Mouse (Mus musculus) MEL (cell line): ENCODE measurements around the gene Irx3. TPM values are rescaled to one million over a fixed set of nuclear protein-coding genes. Genes with fewer than 3 reads are reported as not detected.

Source experiments
- DNase-seq: peaks from one replicate; pipeline ENCODE4 v3.0.0; 2011; ENCODE audit warnings: low read depth, low spot score
- H3K27ac ChIP-seq: 2 replicates; pipeline ENCODE4 v1.5.1; 2012; ENCODE audit warnings: low read depth, mild to moderate bottlenecking, control low read depth, low read length, moderate library complexity; ENCODE audit not compliant: control insufficient read depth
- H3K27me3 ChIP-seq, 2 experiments: fragments of 150-350 bp in 1 of 2; sonication (generic) in 1 of 2; 2 replicates each; pipeline ENCODE4 v1.6.1; 2012; ENCODE audit warnings: low read length in 2 of 2, mild to moderate bottlenecking in 2 of 2, improper control_type of control experiment in 1 of 2, moderate library complexity in 1 of 2; ENCODE audit not compliant: insufficient read depth in 2 of 2, control insufficient read depth in 1 of 2
- H3K36me3 ChIP-seq, 2 experiments: 2 replicates each; pipeline ENCODE4 v1.6.1; 2012 to 2014; ENCODE audit warnings: low read length in 2 of 2, improper control_type of control experiment in 1 of 2, inconsistent platforms in 1 of 2, mild to moderate bottlenecking in 1 of 2; ENCODE audit not compliant: insufficient read depth in 2 of 2, control insufficient read depth in 1 of 2
- H3K4me1 ChIP-seq, 2 experiments: fragments of 150-350 bp in 1 of 2; sonication (generic) in 1 of 2; 2 replicates each; pipeline ENCODE4 v1.6.1; 2012; ENCODE audit warnings: low read length in 2 of 2, improper control_type of control experiment in 1 of 2, mild to moderate bottlenecking in 1 of 2; ENCODE audit not compliant: insufficient read depth in 2 of 2, control insufficient read depth in 1 of 2
- H3K4me3 ChIP-seq, 2 experiments: fragments of 150-350 bp in 1 of 2; sonication (generic) in 1 of 2; 2 replicates each; pipeline ENCODE4 v1.5.1; 2012; ENCODE audit warnings: low read depth in 2 of 2, low read length in 2 of 2, mild to moderate bottlenecking in 2 of 2, moderate library complexity in 2 of 2, control low read depth in 1 of 2, improper control_type of control experiment in 1 of 2; ENCODE audit not compliant: control insufficient read depth in 1 of 2, insufficient read depth in 1 of 2
- H3K79me2 ChIP-seq: 2 replicates; pipeline ENCODE4 v1.6.1; 2012; ENCODE audit warnings: mild to moderate bottlenecking, low read length, moderate library complexity; ENCODE audit not compliant: control insufficient read depth, poor library complexity, insufficient read depth
- H3K9ac ChIP-seq: 2 replicates; pipeline ENCODE4 v1.6.1; 2012; ENCODE audit warnings: low read depth, mild to moderate bottlenecking, control low read depth, low read length, moderate library complexity; ENCODE audit not compliant: control insufficient read depth, poor library complexity, severe bottlenecking
- H3K9me3 ChIP-seq: fragments of 150-350 bp; sonication (generic); replicated peaks from 2 replicates; pipeline ENCODE4 v1.6.1; 2012; ENCODE audit warnings: mild to moderate bottlenecking, low read length, improper control_type of control experiment, moderate library complexity; ENCODE audit not compliant: insufficient read depth
- BHLHE40 ChIP-seq: IDR thresholded peaks from 2 replicates; pipeline ENCODE4 v1.6.1; 2012; ENCODE audit warnings: low read depth, mild to moderate bottlenecking, inconsistent platforms, low read length, improper control_type of control experiment, borderline replicate concordance
- CHD1 ChIP-seq: IDR thresholded peaks from 2 replicates; pipeline ENCODE4 v1.6.1; 2012; ENCODE audit warnings: low read depth, mild to moderate bottlenecking, inconsistent platforms, low read length, improper control_type of control experiment
- E2F4 ChIP-seq: IDR thresholded peaks from 2 replicates; pipeline ENCODE4 v1.6.1; 2011; ENCODE audit warnings: low read depth, low read length, improper control_type of control experiment, borderline replicate concordance
- ELF1 ChIP-seq: IDR thresholded peaks from 2 replicates; pipeline ENCODE4 v1.6.1; 2014; ENCODE audit warnings: low read depth, mild to moderate bottlenecking, inconsistent platforms, low read length, improper control_type of control experiment, moderate library complexity
- EP300 ChIP-seq, 2 experiments: IDR thresholded peaks; 2 replicates each; pipeline ENCODE4 v1.6.1; 2011; ENCODE audit warnings: improper control_type of control experiment in 2 of 2, low read length in 2 of 2, low read depth in 1 of 2, mild to moderate bottlenecking in 1 of 2
- ETS1 ChIP-seq: IDR thresholded peaks from 2 replicates; pipeline ENCODE4 v1.6.1; 2012; ENCODE audit warnings: low read depth, mild to moderate bottlenecking, inconsistent platforms, low read length, improper control_type of control experiment, moderate library complexity
- GATA1 ChIP-seq: IDR thresholded peaks from 2 replicates; pipeline ENCODE4 v1.6.1; 2011; ENCODE audit warnings: low read depth, low read length, improper control_type of control experiment
- JUND ChIP-seq: IDR thresholded peaks from 2 replicates; pipeline ENCODE4 v1.6.1; 2011; ENCODE audit warnings: low read depth, mild to moderate bottlenecking, improper control_type of control experiment, low read length
- KAT2A ChIP-seq: conservative IDR thresholded peaks from 2 replicates; pipeline ENCODE4 v1.6.1; 2012; ENCODE audit warnings: low read depth, low read length, improper control_type of control experiment, inconsistent platforms
- MYC ChIP-seq: IDR thresholded peaks from 2 replicates; pipeline ENCODE4 v1.6.1; 2011; ENCODE audit warnings: low read depth, mild to moderate bottlenecking, low read length, improper control_type of control experiment, moderate library complexity
- POLR2A ChIP-seq, 2 experiments: IDR thresholded peaks; 2 replicates each; pipeline ENCODE4 v1.6.1; 2011 to 2012; ENCODE audit warnings: low read length in 2 of 2, mild to moderate bottlenecking in 2 of 2, control low read depth in 1 of 2, improper control_type of control experiment in 1 of 2, low read depth in 1 of 2, moderate library complexity in 1 of 2; ENCODE audit not compliant: control insufficient read depth in 1 of 2, insufficient read depth in 1 of 2, poor library complexity in 1 of 2
- POLR2AphosphoS5 ChIP-seq: IDR thresholded peaks from 2 replicates; pipeline ENCODE4 v1.6.1; 2012; ENCODE audit warnings: low read depth, borderline replicate concordance, mild to moderate bottlenecking, inconsistent platforms, low read length, moderate library complexity, mixed read lengths
- SMC3 ChIP-seq: IDR thresholded peaks from 2 replicates; pipeline ENCODE4 v1.6.1; 2011; ENCODE audit warnings: low read depth, low read length, improper control_type of control experiment
- TAL1 ChIP-seq: IDR thresholded peaks from 2 replicates; pipeline ENCODE4 v1.6.1; 2012; ENCODE audit warnings: mild to moderate bottlenecking, inconsistent platforms, low read length, moderate library complexity, mixed read lengths
- TBP ChIP-seq: IDR thresholded peaks from 2 replicates; pipeline ENCODE4 v1.8.0; 2011; ENCODE audit warnings: low read depth, low read length, improper control_type of control experiment
- TCF12 ChIP-seq: IDR thresholded peaks from 2 replicates; pipeline ENCODE4 v1.6.1; 2014; ENCODE audit warnings: low read depth, mild to moderate bottlenecking, inconsistent platforms, low read length, improper control_type of control experiment, moderate library complexity
- USF2 ChIP-seq, 2 experiments: IDR thresholded peaks; 2 replicates each; pipeline ENCODE4 v1.6.1; 2011 to 2012; ENCODE audit warnings: improper control_type of control experiment in 2 of 2, low read length in 2 of 2, borderline replicate concordance in 1 of 2, inconsistent platforms in 1 of 2, low read depth in 1 of 2, mild to moderate bottlenecking in 1 of 2; ENCODE audit not compliant: insufficient read depth in 1 of 2
- ZC3H11A ChIP-seq: IDR thresholded peaks from 2 replicates; pipeline ENCODE4 v1.6.1; 2012; ENCODE audit warnings: low read depth, mild to moderate bottlenecking, inconsistent platforms, low read length, improper control_type of control experiment
- ZMIZ1 ChIP-seq: IDR thresholded peaks from 2 replicates; pipeline ENCODE4 v1.6.1; 2012; ENCODE audit warnings: low read depth, mild to moderate bottlenecking, inconsistent platforms, low read length, improper control_type of control experiment, moderate library complexity
- polyA plus RNA-seq, 2 experiments: library from polyadenylated mRNA; stranded (reverse) in 1 of 2; unstranded in 1 of 2; fragments of >175 nt in 1 of 2; fragments of >200 nt in 1 of 2; gene quantifications; 2 replicates each; pipeline versions ENCODE4 v1.2.1 to v1.2.4; 2012; ENCODE audit warnings: low replicate concordance in 2 of 2, low read depth in 1 of 2; ENCODE audit not compliant: insufficient read length in 2 of 2, insufficient read depth in 1 of 2, missing spikeins in 1 of 2
- total RNA-seq: library from RNA; depleted of rRNA; stranded (reverse); fragments of 300-350 nt; gene quantifications from 2 replicates; pipeline ENCODE4 v1.2.3, GENCODE M21; 2012

The Irx3 gene
- total and polyA plus RNA-seq, 3 experiments = not detected

DNA sequence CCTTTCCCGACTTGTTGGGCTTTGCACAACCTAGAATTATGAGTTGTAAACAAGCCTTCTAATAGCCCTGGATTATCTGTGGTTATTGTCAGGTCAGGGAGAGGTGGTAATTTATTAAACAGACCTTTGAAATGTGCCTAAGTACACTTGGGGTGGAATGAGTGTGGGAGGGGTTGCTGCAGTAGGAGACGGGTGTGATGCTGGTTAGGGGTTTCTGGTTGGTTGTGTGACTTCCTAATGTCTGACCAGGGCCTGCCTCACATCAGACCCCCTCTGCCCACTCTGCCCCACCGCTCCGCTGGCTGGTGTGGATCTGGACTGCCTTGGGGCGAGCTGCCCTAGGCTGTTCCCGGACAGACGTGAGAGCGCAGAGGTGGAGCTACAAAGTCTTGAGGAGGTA lies 47.7 kb upstream of the Irx3 start:
- Histone ChIP-seq H3K9ac (no peak overlapping the region), H3K79me2 (no peaks in the 10 kb centered on the region), H3K4me1 (no peaks in the 10 kb centered on the region), H3K27me3 (no peaks in the 10 kb centered on the region), H3K36me3 (no peaks in the 10 kb centered on the region), H3K9me3 (no peaks in the 10 kb centered on the region), H3K4me3 (no peak overlapping the region), H3K27ac (no peak overlapping the region)
- no peak for DNase-seq
- no peak for TF ChIP-seq E2F4
- TF ChIP-seq JUND = no peak
- TF ChIP-seq POLR2A (IDR thresholded peaks at IDR 0.05; ENCODE audit: control insufficient read depth in 1 of 2, insufficient read depth in 1 of 2, low read depth in 1 of 2, low read length in 2 of 2, poor library complexity in 1 of 2) = no peak
- TF ChIP-seq CHD1 = no peak
- no peak for TF ChIP-seq ELF1
- TF ChIP-seq SMC3 = no peak
- no peak for TF ChIP-seq GATA1
- TF ChIP-seq BHLHE40 = no peak
- TF ChIP-seq MYC = no peak
- no peak for TF ChIP-seq TBP
- no peak for TF ChIP-seq KAT2A
- no peak for TF ChIP-seq ZMIZ1
- no peak for TF ChIP-seq ZC3H11A
- no peak for TF ChIP-seq USF2 (IDR thresholded peaks at IDR 0.05; ENCODE audit: borderline replicate concordance in 1 of 2, insufficient read depth in 1 of 2, low read depth in 1 of 2, low read length in 2 of 2)

DNA sequence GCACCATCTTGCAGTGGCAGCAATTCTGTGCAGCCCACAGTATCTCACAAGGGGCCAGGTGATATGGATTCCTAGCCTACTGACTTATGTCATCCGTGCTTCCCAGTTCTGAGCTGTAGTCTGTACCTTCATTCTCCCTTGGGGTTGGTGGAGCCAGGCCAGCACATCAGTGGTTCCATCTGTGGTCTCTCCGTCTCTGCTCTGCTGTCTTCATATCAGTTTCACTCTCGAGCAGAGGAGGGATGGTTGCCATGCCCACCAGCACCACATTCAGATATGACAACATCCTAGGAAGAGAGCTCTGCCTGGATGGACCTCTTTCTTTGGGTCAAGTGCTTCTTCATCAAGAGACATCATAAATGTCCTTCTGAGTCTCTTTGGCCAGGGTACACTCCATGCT lies 43.8 kb upstream of the Irx3 start:
- no peaks in the 10 kb centered on the region for H3K79me2 ChIP-seq
- H3K4me3 ChIP-seq = no peak overlapping the region
- H3K27ac ChIP-seq = no peak overlapping the region
- H3K9me3 ChIP-seq = no peaks in the 10 kb centered on the region
- no peaks in the 10 kb centered on the region for H3K36me3 ChIP-seq
- no peaks in the 10 kb centered on the region for H3K4me1 ChIP-seq
- DNase-seq = no peak
- TF ChIP-seq EP300 (IDR thresholded peaks at IDR 0.05; ENCODE audit: low read depth in 1 of 2, low read length in 2 of 2) (no peak), KAT2A (no peak), ETS1 (no peak), BHLHE40 (no peak), TAL1 (no peak), MYC (no peak), SMC3 (no peak), POLR2AphosphoS5 (no peak), E2F4 (no peak), POLR2A (IDR thresholded peaks at IDR 0.05; ENCODE audit: control insufficient read depth in 1 of 2, insufficient read depth in 1 of 2, low read depth in 1 of 2, low read length in 2 of 2, poor library complexity in 1 of 2) (no peak), TCF12 (no peak), CHD1 (no peak)
- H3K27me3 ChIP-seq = no peaks in the 10 kb centered on the region
- no peak overlapping the region for H3K9ac ChIP-seq
